Mouse (Mus musculus) liver, adult 2 months (tissue): ENCODE measurements around the gene 1700056E22Rik. TPM values are rescaled to one million over a fixed set of nuclear protein-coding genes. Genes with fewer than 3 reads are reported as not detected.

Experiments
- DNase-seq: peaks from one replicate; pipeline ENCODE4 v3.0.0-alpha.2; 2011; ENCODE audit warnings: low read depth, low spot score; ENCODE audit errors: extremely low read depth
- H3K27ac ChIP-seq: fragments of 200-500 bp; replicated peaks from 2 replicates; pipeline ENCODE4 v1.5.1; 2012; ENCODE audit warnings: low read depth, mild to moderate bottlenecking, control low read depth, inconsistent platforms, low read length; ENCODE audit not compliant: insufficient read depth
- H3K27me3 ChIP-seq: fragments of 200-500 bp; 2 replicates; pipeline ENCODE4 v1.6.1; 2012; ENCODE audit warnings: mild to moderate bottlenecking, moderate library complexity, low read length, inconsistent platforms; ENCODE audit not compliant: control insufficient read depth, insufficient read depth
- H3K36me3 ChIP-seq: fragments of 200-500 bp; 2 replicates; pipeline ENCODE4 v1.6.1; 2012; ENCODE audit warnings: low read length, inconsistent platforms; ENCODE audit not compliant: control insufficient read depth, insufficient read depth
- H3K4me1 ChIP-seq: fragments of 200-500 bp; 2 replicates; pipeline ENCODE4 v1.6.1; 2011; ENCODE audit warnings: low read length; ENCODE audit not compliant: control insufficient read depth, insufficient read depth
- H3K4me3 ChIP-seq: fragments of 200-500 bp; 2 replicates; pipeline ENCODE4 v1.5.1; 2011; ENCODE audit warnings: low read depth, mild to moderate bottlenecking, control low read depth, low read length, moderate library complexity; ENCODE audit not compliant: insufficient read depth
- H3K79me2 ChIP-seq: fragments of 200-500 bp; 2 replicates; pipeline ENCODE4 v1.6.1; 2012; ENCODE audit warnings: inconsistent platforms, mild to moderate bottlenecking, low read length, moderate library complexity; ENCODE audit not compliant: control insufficient read depth, insufficient read depth
- H3K9ac ChIP-seq: fragments of 200-500 bp; 2 replicates; pipeline ENCODE4 v1.6.1; 2012; ENCODE audit warnings: low read depth, mild to moderate bottlenecking, control low read depth, inconsistent platforms, low read length
- CTCF ChIP-seq: fragments of 200-500 bp; IDR thresholded peaks from 2 replicates; pipeline ENCODE4 v1.5.1; 2011; ENCODE audit warnings: low read depth, low read length, control low read depth
- POLR2A ChIP-seq: fragments of 200-500 bp; IDR thresholded peaks from 2 replicates; pipeline ENCODE4 v1.6.1; 2011; ENCODE audit warnings: low read length, control low read depth; ENCODE audit not compliant: insufficient read depth; ENCODE audit errors: extremely low read depth
- WGBS: fragments of 180-500 bp; shearing (Covaris S2); methylation state at CpG from one replicate; pipeline ENCODE4 v1.1.7; 2018; 5-methylcytosine and 5-hydroxymethylcytosine counted together
- polyA plus RNA-seq: library from polyadenylated mRNA; depleted of rRNA; stranded (reverse); fragments of >200 nt; gene quantifications from 2 replicates; pipeline ENCODE4 v1.2.3, GENCODE M21; 2012; rRNA removed
- total RNA-seq: library from RNA; depleted of rRNA; stranded (reverse); fragments of >200 nt; gene quantifications from 2 replicates; pipeline ENCODE4 v1.2.3, GENCODE M21; 2014; rRNA removed

Gene 1700056E22Rik
- total RNA-seq (0.27 and 0.28 TPM in 2 replicates), polyA plus RNA-seq (0.83 and 0.99 TPM in 2 replicates)

- no peaks in the 10 kb centered on the region for H3K27me3 ChIP-seq
- H3K9ac ChIP-seq, result peak within 1 kb of the TSS; percentile 96
- TF ChIP-seq CTCF (no peak), POLR2A (peak; percentile 86)
- H3K36me3 ChIP-seq, result no peaks in the 10 kb centered on the region
- H3K4me1 ChIP-seq, result peaks cover 6% of the 10 kb centered on the region; the same call in 1 of the 2 replicates
- WGBS, result under 1% methylated on average over 38 of the region's 38 CpGs
- peaks cover 22% of the 10 kb centered on the region; the same call in 1 of the 2 replicates for H3K79me2 ChIP-seq
- peak within 1 kb of the TSS; percentile 91 for H3K4me3 ChIP-seq
- peak; percentile 95 for DNase-seq
- H3K27ac ChIP-seq, result peak within 1 kb of the TSS; percentile 97
These were observed at the start of gene 1700056E22Rik for GRCm38 (mm10) chr1:184034011-184034557. TSS of gene 1700056E22Rik (minus strand) at chr1:184034301.

- DNase-seq, result peak; percentile 71
- WGBS, result 59% methylated on average over 7 of the region's 7 CpGs
- no peaks in the 10 kb centered on the region for H3K4me1 ChIP-seq
- no peak overlapping the region for H3K4me3 ChIP-seq
- H3K36me3 ChIP-seq, result no peaks in the 10 kb centered on the region
- no peak overlapping the region for H3K9ac ChIP-seq
- H3K27me3 ChIP-seq, result no peaks in the 10 kb centered on the region
- H3K27ac ChIP-seq, result no peak overlapping the region
- TF ChIP-seq POLR2A (no peak), CTCF (no peak)
- no peaks in the 10 kb centered on the region for H3K79me2 ChIP-seq
These were observed 49.1 kb upstream of the 1700056E22Rik start for GRCm38 (mm10) chr1:184083166-184083565.

GRCm38 (mm10) chr1:184082661-184083060 is 48.6 kb upstream of the 1700056E22Rik start:
- Histone ChIP-seq H3K9ac (no peak overlapping the region), H3K27ac (no peak overlapping the region), H3K36me3 (no peaks in the 10 kb centered on the region), H3K79me2 (no peaks in the 10 kb centered on the region), H3K4me3 (no peak overlapping the region), H3K4me1 (no peaks in the 10 kb centered on the region), H3K27me3 (no peaks in the 10 kb centered on the region)
- WGBS, result 73% methylated on average over 3 of the region's 3 CpGs
- peak; percentile 42 for DNase-seq
- no peak for TF ChIP-seq POLR2A
- no peak for TF ChIP-seq CTCF

GRCm38 (mm10) chr1:184079304-184079703 is 45.2 kb upstream of the 1700056E22Rik start:
- Histone ChIP-seq H3K4me3 (no peak overlapping the region), H3K36me3 (no peaks in the 10 kb centered on the region), H3K27ac (no peak overlapping the region), H3K9ac (no peak overlapping the region), H3K27me3 (no peaks in the 10 kb centered on the region), H3K79me2 (no peaks in the 10 kb centered on the region), H3K4me1 (0 out of 2 replicates have a peak, but pooled peaks cover 3% of the 10 kb centered on the region)
- no peak for TF ChIP-seq POLR2A
- TF ChIP-seq CTCF, result no peak
- no peak for DNase-seq
- WGBS, result 97% methylated on average over 3 of the region's 3 CpGs

DNA sequence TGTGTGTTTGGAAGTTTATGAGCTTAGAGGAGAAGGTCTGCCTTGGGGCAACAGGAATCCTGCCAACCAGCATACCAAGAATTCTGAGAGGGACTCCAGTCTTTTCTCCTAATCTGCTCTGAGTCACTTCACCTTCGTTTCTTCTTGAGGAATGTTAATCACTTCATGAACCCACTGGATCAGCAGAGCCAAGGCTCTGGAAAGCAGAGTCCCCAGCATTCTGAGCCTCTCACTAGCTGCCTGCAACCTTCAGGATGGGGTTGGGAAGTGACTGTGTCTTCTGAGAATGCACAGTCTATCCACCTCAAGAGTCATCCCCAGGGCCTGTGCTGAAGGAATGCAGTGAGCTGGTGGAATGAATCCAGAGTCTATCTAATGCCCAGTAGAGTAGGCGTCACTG is 42.7 kb upstream of the 1700056E22Rik start:
- TF ChIP-seq POLR2A, result no peak
- TF ChIP-seq CTCF, result no peak
- Histone ChIP-seq H3K4me3 (no peak overlapping the region), H3K9ac (no peak overlapping the region), H3K79me2 (no peaks in the 10 kb centered on the region), H3K4me1 (peaks cover 5% of the 10 kb centered on the region; the same call in 1 of the 2 replicates), H3K27ac (no peak overlapping the region), H3K36me3 (peaks cover 3% of the 10 kb centered on the region), H3K27me3 (no peaks in the 10 kb centered on the region)
- no peak for DNase-seq
- WGBS, result 79% methylated on average over 2 of the region's 2 CpGs

DNA sequence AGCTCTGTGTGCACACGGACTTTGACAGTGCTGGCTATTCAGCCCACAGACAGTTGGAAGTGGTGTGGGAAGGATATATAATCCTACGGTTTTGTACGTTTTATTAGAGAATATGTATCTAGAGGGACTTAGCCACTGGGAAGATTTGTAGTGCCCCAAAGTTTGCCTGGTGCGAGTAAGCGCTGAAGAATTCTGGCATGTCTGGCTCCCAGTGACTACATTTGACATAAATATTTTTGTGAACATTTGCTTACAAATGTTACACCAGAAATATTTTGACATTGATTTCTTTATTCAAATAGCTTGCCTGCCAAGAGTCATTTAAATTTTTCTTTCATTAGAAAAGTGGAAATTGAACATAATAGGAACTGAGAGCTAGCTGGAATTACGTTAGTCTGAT is 42.0 kb upstream of the 1700056E22Rik start:
- peaks cover 6% of the 10 kb centered on the region for H3K36me3 ChIP-seq
- TF ChIP-seq CTCF (no peak), POLR2A (no peak)
- 51% methylated on average over 6 of the region's 6 CpGs for WGBS

More for the DNA sequence above, 42.0 kb upstream of the 1700056E22Rik start:
- no peak overlapping the region for H3K9ac ChIP-seq
- DNase-seq, result no peak
- H3K27ac ChIP-seq, result no peak overlapping the region
- H3K27me3 ChIP-seq, result no peaks in the 10 kb centered on the region
- H3K4me3 ChIP-seq, result no peak overlapping the region
- no peaks in the 10 kb centered on the region for H3K79me2 ChIP-seq
- peaks cover 7% of the 10 kb centered on the region for H3K4me1 ChIP-seq
